Mouse (Mus musculus) 416B (cell line): Measurements from ENCODE around the gene Nrxn1.

Experiments used
- DNase-seq: peaks from one replicate; pipeline ENCODE4 v3.0.0; 2011; ENCODE audit warnings: low read depth

Nrxn1 gene

GRCm38 (mm10) chr17:91093042-91093080, at the start of gene Nrxn1:
Nrxn1 (minus strand) TSS chr17:91093071.
- no peak for DNase-seq

GRCm38 (mm10) chr17:91136859-91137258, 44.0 kb upstream of the Nrxn1 start:
- no peak for DNase-seq

GRCm38 (mm10) chr17:91112880-91113628, 20.2 kb upstream of the Nrxn1 start:
- DNase-seq: no peak

- DNase-seq: no peak
Measured at GRCm38 (mm10) chr17:91112085-91112484, 19.2 kb upstream of the Nrxn1 start.

- no peak for DNase-seq
Measured at GRCm38 (mm10) chr17:91093081-91093875, 407 bp upstream of the Nrxn1 start.

- DNase-seq: peak; percentile 62
Measured at GRCm38 (mm10) chr17:91092421-91093041, 340 bp downstream of the Nrxn1 start.

GRCm38 (mm10) chr17:91090631-91091030, 2.2 kb downstream of the Nrxn1 start:
- DNase-seq: peak; percentile 8

- DNase-seq: no peak
Measured at GRCm38 (mm10) chr17:91088991-91089390, 3.9 kb downstream of the Nrxn1 start.

GRCm38 (mm10) chr17:91088037-91088715, 4.7 kb downstream of the Nrxn1 start:
- no peak for DNase-seq

- DNase-seq: no peak
Measured at GRCm38 (mm10) chr17:91086412-91086811, 6.5 kb downstream of the Nrxn1 start.

GRCm38 (mm10) chr17:91085416-91085815, 7.5 kb downstream of the Nrxn1 start:
- DNase-seq: no peak

- DNase-seq: peak; percentile 33
Measured at GRCm38 (mm10) chr17:91079096-91079495, 13.8 kb downstream of the Nrxn1 start.

- no peak for DNase-seq
Measured at GRCm38 (mm10) chr17:91074780-91075179, 18.1 kb downstream of the Nrxn1 start.

- peak; percentile 68 for DNase-seq
Measured at GRCm38 (mm10) chr17:91033466-91033865, 59.4 kb downstream of the Nrxn1 start.

GRCm38 (mm10) chr17:91025061-91025623, 67.7 kb downstream of the Nrxn1 start:
- DNase-seq: no peak

GRCm38 (mm10) chr17:91007385-91008089, 85.3 kb downstream of the Nrxn1 start:
- peak; percentile 31 for DNase-seq

GRCm38 (mm10) chr17:91000389-91000788, 92.5 kb downstream of the Nrxn1 start:
- DNase-seq: peak; percentile 19

GRCm38 (mm10) chr17:90999667-91000154, 93.2 kb downstream of the Nrxn1 start:
- no peak for DNase-seq

- DNase-seq: peak; percentile 68
Measured at GRCm38 (mm10) chr17:90997714-90998113, 95.2 kb downstream of the Nrxn1 start.

GRCm38 (mm10) chr17:90995436-90995835, 97.4 kb downstream of the Nrxn1 start:
- DNase-seq: peak; percentile 92

GRCm38 (mm10) chr17:90994247-90994646, 98.6 kb downstream of the Nrxn1 start:
- DNase-seq: peak; percentile 75

GRCm38 (mm10) chr17:90990747-90991146, 102.1 kb downstream of the Nrxn1 start:
- peak; percentile 51 for DNase-seq
